Mouse (Mus musculus) left cerebral cortex, postnatal 25 days (tissue): ENCODE measurements around the gene Hnrnph2. TPM values are rescaled to one million over a fixed set of nuclear protein-coding genes. Genes with fewer than 3 reads are reported as not detected.

Experiments
- DNase-seq, 2 experiments: peaks; one replicate each; pipeline ENCODE4 v3.0.0; 2022; ENCODE audit warnings: low spot score in 2 of 2, mixed read lengths in 1 of 2
- intact Hi-C: fragments of 180-260 bp; cut with DNase I; formaldehyde crosslinking; loops from one replicate; pipeline ENCODE4 v1.15.1; 2025
- total RNA-seq, 2 experiments: library from RNA; stranded (reverse); gene quantifications; 2 replicates each; pipeline ENCODE4 v1.2.3; 2021

Hnrnph2 gene
- total RNA-seq, 2 experiments from 2014 or later = 153 to 166 TPM

GRCm38 (mm10) chrX:134610984-134611383 is 10.0 kb downstream of the Hnrnph2 start:
- intact Hi-C loops = loop anchor here (5.0 to 10.0 kb wide), 4 partner anchors 76 to 301 kb away; partner anchors contain the start of genes Armcx1 and Armcx4
- DNase-seq = no peak

- DNase-seq = peak in 1 of 2 experiments; percentile 26
- intact Hi-C loops = loop anchor here (5.0 to 10.0 kb wide), 4 partner anchors 75 to 300 kb away; partner anchors contain the start of genes Armcx1 and Armcx4
These were observed 11.4 kb downstream of the Hnrnph2 start for GRCm38 (mm10) chrX:134612285-134612959.

GRCm38 (mm10) chrX:134614306-134614705 is 13.3 kb downstream of the Hnrnph2 start:
- intact Hi-C loops = loop anchor here (5.0 to 10.0 kb wide), 4 partner anchors 73 to 298 kb away; partner anchors contain the start of genes Armcx1 and Armcx4

GRCm38 (mm10) chrX:134619695-134620094 is 18.7 kb downstream of the Hnrnph2 start:
- intact Hi-C loops = loop anchor here (10.0 kb wide), 1 partner anchor 195 kb away; no protein-coding TSS in a partner anchor
- DNase-seq = peak in 1 of 2 experiments; percentile 14

More at GRCm38 (mm10) chrX:134614306-134614705, 13.3 kb downstream of the Hnrnph2 start:
- no peak for DNase-seq

- intact Hi-C loops = no loop called here
- DNase-seq = no peak
These were observed 19.4 kb downstream of the Hnrnph2 start for GRCm38 (mm10) chrX:134620254-134620865.

GRCm38 (mm10) chrX:134621685-134622084 is 20.7 kb downstream of the Hnrnph2 start:
- intact Hi-C loops = no loop called here
- no peak for DNase-seq

- no peak for DNase-seq
- intact Hi-C loops = no loop called here
These were observed 22.4 kb downstream of the Hnrnph2 start for GRCm38 (mm10) chrX:134623350-134623749.

DNA sequence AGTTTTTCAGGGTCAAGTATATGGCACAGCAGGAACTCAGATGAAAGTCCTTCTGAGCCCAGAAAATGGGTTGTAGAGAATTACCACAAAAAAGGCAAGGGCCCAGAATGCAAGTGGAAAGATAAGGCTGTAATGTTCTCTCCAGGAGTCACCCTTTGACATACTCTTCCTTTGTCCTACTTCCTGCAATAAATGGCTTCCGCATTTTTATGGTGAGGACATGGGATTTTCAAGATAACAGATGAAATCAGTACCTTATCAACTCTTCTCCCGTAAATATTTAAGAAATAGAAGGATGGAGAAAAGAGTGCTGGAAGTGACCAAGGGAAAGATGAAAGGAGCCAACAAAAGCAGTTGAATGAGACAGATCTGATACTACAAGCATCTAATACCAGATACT is 27.2 kb downstream of the Hnrnph2 start:
- no peak for DNase-seq
- intact Hi-C loops = no loop called here

DNA sequence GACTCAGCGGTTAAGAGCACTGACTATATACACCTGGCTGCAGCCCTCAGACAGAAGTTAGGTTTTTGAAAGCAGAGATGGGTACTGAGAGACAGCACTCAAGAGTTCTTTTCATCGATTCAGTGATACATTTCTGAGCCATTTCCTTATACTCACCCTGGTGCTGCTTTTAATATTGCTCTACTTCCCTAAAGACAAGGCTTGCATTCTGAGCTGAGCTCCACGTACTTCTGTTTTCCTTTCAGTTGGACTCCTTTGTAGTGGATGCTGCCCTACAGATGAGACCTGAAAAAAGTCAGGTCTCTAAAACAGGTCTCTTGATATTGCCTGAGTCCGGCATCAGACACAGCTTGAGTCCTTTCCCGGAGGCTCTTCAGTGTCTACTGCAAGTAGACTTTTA is 31.7 kb downstream of the Hnrnph2 start:
- DNase-seq = no peak
- intact Hi-C loops = no loop called here

DNA sequence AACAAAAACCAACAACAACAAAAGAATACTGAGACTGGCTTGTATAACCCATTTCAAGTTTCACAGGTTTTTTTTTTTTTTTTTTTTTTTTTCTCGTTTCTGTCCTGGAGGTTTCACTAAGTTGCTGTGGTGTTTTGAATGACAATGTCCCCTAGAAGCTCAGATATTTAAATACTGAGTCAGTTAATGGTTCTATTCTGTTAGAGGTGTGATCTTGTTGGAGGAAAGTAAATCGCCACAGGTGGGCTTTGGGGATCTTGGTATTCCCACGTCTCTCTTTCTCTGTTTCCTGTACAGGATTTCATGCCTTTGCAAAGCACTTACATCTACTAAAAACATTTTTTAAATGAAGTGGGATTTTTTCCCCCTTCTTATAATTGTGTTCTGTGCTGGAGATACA is 34.1 kb downstream of the Hnrnph2 start:
- intact Hi-C loops = no loop called here
- DNase-seq = no peak

GRCm38 (mm10) chrX:134635860-134636259 is 34.9 kb downstream of the Hnrnph2 start:
- intact Hi-C loops = no loop called here
- DNase-seq = no peak

DNA sequence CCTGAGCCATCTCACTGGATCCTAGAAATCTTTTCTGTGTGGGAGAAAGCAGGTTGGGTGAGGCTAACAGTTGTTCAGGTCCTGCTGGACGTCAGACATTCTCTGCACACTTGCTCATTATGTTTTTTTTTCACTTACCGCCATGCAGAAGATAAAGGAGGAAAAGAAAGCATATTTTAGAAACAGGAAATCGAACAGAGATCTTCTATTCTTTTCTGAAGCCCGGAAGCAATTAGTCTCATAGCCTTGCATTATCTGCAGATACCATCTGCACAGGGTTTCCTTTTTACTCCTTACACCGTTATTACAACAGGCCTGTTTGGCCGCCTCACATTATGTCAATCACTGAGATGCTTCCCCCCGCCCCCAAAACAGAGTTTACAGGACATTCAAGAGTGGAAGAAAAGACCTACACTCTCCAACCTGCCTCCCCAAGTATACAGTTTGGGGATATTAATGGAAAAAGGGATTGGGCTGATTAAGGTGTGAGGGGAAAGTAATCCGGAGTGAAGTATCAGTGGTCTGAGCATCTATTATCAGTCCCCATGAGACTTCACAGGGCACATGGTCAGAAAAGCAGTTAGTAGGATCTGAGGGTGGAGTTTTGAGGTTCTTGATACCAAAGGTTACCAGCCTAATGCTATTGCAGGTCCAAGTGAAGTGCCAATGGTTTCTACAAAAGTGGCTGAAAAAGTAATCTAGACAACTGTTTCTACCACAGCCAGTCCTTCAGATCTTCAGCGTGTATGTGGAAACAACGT is 40.2 kb downstream of the Hnrnph2 start:
- DNase-seq = no peak
- intact Hi-C loops = no loop called here

GRCm38 (mm10) chrX:134646338-134646737 is 45.4 kb downstream of the Hnrnph2 start:
- no peak for DNase-seq
- intact Hi-C loops = loop anchor here (5.0 kb wide), 1 partner anchor 71 kb away; the partner anchor contains the start of gene Armcx1

DNA sequence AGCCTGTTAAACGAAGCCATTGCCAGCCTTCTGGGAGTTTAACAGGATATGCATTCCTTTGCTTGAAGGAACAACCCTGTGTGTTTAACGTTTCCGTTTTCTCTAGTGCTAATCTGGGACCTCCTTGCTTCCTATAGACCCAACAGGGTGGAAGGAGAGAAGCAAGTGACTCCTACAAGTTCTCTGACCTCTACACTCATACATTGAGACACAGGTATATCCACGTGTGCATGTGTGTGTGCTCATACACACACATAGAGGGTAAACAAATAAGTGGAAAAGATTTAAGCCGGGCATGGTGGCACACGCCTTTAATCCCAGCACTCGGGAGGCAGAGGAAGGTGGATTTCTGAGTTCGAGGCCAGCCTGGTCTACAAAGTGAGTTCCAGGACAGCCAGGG is 46.4 kb downstream of the Hnrnph2 start:
- intact Hi-C loops = loop anchor here (5.0 kb wide), 1 partner anchor 70 kb away; the partner anchor contains the start of gene Armcx1
- no peak for DNase-seq

- intact Hi-C loops = loop anchor here (5.0 kb wide), 1 partner anchor 69 kb away; the partner anchor contains the start of gene Armcx1
- DNase-seq = peak; percentile 75 to 80
These were observed 47.2 kb downstream of the Hnrnph2 start for GRCm38 (mm10) chrX:134648031-134648692.

DNA sequence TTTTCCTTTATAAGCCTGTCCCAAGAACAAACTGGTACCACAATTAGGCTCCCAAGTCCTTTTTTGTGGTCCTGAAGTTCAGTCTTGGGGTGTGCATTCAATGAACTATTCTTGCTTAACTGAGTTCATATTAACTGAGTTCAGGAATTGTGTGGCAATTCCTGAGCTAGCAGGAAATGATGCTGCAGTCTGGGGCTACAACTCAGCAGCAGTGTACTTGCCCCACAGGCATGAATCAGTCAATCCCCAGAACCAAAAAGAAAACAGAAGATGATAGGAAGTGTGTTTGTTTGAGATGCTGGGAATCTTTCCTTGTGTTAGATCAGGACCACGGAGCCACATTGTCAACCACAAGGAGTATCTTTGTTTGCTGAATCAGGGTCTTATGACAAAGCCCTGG is 51.1 kb downstream of the Hnrnph2 start:
- intact Hi-C loops = no loop called here
- no peak for DNase-seq
